Mouse (Mus musculus) bone marrow macrophage, adult 2 months (primary cell): ENCODE results near the gene Il17rb. TPM values are rescaled to one million over a fixed set of nuclear protein-coding genes. Genes with fewer than 3 reads are reported as not detected.

Experiments
- H3K27ac ChIP-seq: 2 replicates; pipeline ENCODE4 v1.5.1; 2012; ENCODE audit warnings: low read depth, low read length; ENCODE audit not compliant: insufficient read depth
- H3K4me1 ChIP-seq: 2 replicates; pipeline ENCODE4 v1.6.1; 2012; ENCODE audit warnings: low read length; ENCODE audit not compliant: control insufficient read depth, insufficient read depth
- H3K4me3 ChIP-seq: 2 replicates; pipeline ENCODE4 v1.5.1; 2012; ENCODE audit warnings: mild to moderate bottlenecking, low read length, moderate library complexity; ENCODE audit not compliant: insufficient read depth
- CTCF ChIP-seq: IDR thresholded peaks from 2 replicates; pipeline ENCODE4 v1.5.1; 2012; ENCODE audit warnings: low read depth, mild to moderate bottlenecking, low read length, moderate library complexity
- POLR2A ChIP-seq: IDR thresholded peaks from 2 replicates; pipeline ENCODE4 v1.6.1; 2012; ENCODE audit warnings: mild to moderate bottlenecking, low read depth, low read length, borderline replicate concordance
- polyA plus RNA-seq: library from polyadenylated mRNA; stranded (reverse); fragments of >200 nt; gene quantifications from 2 replicates; pipeline ENCODE4 v1.2.4, GENCODE M21; 2012; ENCODE audit not compliant: missing spikeins, insufficient read depth, insufficient read length

The Il17rb gene
- polyA plus RNA-seq, 1 experiment, result not detected

GRCm38 (mm10) chr14:30018463-30018801 lies 9.7 kb upstream of the Il17rb start:
- Histone ChIP-seq H3K4me3 (no peak overlapping the region), H3K27ac (no peak overlapping the region), H3K4me1 (peaks cover 5% of the 10 kb centered on the region)
- TF ChIP-seq POLR2A (no peak), CTCF (no peak)

DNA sequence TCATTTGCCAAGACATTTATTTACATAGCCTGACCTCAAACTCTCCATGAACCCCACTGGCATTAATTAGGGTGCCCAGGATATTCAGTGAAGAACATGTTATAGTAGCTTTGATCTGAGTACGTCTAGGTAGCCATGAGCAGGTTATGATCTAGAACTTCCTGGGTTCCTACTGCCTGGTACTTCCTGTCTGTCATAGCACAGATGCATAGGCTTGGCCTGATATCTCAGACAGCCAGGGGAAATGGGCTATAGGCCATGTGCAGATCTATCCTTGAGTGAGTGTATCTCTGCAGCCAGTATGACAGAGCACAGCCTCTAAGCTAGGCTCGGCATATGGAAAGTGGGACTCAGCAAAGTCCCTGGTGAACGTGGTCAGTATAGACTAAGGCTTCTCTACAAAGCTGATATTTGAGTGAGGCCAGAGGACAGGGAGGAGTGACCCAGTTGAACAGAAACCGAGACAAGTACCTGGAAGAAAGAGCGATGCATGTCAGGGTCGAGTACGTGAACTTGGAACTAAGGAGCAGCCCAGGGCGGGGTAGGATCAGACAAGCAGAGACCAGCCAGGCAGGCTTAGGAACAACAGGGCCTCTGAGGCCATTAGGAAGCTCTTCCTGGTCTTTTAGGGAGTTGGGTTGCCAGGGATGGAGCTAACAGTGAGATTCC lies 9.2 kb upstream of the Il17rb start:
- H3K4me1 ChIP-seq, result peaks cover 5% of the 10 kb centered on the region
- TF ChIP-seq CTCF, result no peak
- TF ChIP-seq POLR2A, result no peak

GRCm38 (mm10) chr14:30016666-30017065 lies 8.0 kb upstream of the Il17rb start:
- Histone ChIP-seq H3K27ac (no peak overlapping the region), H3K4me1 (peaks cover 5% of the 10 kb centered on the region), H3K4me3 (no peak overlapping the region)
- TF ChIP-seq CTCF (no peak), POLR2A (no peak)

More for the DNA sequence above, 9.2 kb upstream of the Il17rb start:
- Histone ChIP-seq H3K4me3 (no peak overlapping the region), H3K27ac (no peak overlapping the region)

DNA sequence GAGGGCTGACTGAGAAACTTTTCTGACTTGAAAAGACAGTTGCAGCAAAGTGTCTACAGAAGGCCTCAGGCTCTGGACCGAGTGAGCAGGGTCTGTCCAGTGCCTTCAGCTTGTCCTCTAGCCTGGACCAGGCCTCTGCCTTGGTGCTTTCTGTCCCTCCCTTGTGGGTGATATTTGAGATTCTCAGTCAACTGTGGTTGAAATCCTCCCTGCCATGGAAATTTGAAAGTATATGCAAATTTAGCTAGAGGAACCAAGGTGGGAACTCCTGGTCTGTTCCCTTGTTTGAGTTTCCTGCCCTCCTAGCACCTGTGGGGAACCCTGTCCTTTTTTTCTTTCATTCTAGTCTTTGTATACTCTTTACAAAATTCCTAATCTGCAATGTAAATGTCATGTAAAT lies 6.3 kb upstream of the Il17rb start:
- TF ChIP-seq CTCF, result no peak
- TF ChIP-seq POLR2A, result no peak
- Histone ChIP-seq H3K27ac (no peak overlapping the region), H3K4me1 (peaks cover 5% of the 10 kb centered on the region), H3K4me3 (no peak overlapping the region)

GRCm38 (mm10) chr14:30014487-30014886 lies 5.8 kb upstream of the Il17rb start:
- H3K4me1 ChIP-seq, result peaks cover 5% of the 10 kb centered on the region
- TF ChIP-seq CTCF (no peak), POLR2A (no peak)
- no peak overlapping the region for H3K27ac ChIP-seq
- H3K4me3 ChIP-seq, result no peak overlapping the region

DNA sequence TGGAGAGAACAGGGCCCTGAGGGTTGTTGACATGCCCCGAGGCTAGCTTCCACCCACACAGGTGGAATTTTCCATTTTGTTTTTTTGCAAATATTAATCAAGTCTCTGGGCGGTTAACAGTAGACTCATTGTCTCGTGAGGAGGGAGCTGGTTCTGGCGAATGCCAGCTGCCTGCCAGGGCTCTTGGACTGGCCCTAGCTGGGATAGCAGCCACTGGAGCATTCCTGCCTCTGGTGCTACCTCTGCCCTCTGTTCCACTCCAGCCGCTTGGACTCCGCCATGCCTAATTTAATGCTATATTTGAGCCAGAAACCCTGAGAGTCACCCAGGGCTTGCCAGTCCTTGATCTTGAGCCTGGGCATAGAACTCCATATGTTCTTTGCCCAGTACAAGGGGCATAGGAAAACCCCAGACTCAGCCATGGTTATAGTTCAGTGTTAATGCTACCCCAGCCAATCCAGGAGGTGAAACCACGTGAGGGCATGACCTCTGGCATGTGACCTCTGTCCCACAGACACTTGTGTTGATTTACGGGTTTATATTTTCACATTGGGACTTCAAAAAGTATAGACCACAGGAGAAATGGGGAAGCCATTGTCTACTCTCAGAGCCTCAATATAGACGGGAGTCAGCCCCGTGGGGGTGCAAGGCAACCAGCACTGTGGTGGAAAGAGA lies 3.3 kb upstream of the Il17rb start:
- no peak for TF ChIP-seq CTCF
- no peak for TF ChIP-seq POLR2A
- Histone ChIP-seq H3K4me3 (no peak overlapping the region), H3K4me1 (peaks cover 5% of the 10 kb centered on the region), H3K27ac (no peak overlapping the region)

GRCm38 (mm10) chr14:30009864-30010560 lies 1.3 kb upstream of the Il17rb start:
- TF ChIP-seq POLR2A, result no peak
- no peak for TF ChIP-seq CTCF
- Histone ChIP-seq H3K4me3 (no peak overlapping the region), H3K4me1 (no peaks in the 10 kb centered on the region), H3K27ac (no peak overlapping the region)

GRCm38 (mm10) chr14:29999475-29999811 lies 9.3 kb downstream of the Il17rb start:
- Histone ChIP-seq H3K4me3 (no peak overlapping the region), H3K4me1 (no peaks in the 10 kb centered on the region), H3K27ac (no peak overlapping the region)
- TF ChIP-seq POLR2A (no peak), CTCF (no peak)

DNA sequence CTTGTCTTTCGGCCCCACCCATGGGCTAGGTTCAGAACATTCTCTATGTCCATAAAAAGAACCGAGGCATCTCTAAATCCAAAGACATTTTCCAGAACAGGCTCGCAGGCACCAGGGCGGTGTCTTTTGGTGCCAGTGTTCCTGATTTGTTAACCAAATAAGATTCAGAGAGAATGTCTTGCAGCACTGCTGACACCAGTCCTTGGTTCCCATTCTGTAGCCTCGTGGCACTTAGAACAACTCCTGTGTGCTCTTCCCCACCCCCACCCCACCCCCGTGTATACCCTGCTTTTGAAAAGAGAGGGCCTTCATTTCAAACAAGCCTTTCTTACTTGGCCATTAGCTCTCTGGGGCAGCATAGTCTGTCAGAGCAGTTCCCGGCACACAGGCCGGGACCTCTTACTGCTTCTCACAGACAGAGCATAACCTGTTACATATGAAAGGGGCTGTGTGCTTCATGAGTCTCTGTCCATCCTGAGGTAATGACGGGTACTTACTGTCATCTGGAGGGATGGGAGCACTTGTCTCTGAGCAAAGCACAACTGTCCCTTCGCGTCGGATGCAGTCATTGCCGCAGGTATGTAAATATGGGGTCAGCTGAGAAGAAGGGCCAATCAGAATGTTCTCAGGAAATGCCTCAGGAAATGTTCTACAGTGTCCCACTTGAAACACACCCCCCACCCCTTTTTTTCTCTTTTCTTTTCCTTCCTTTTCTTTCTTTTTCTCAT lies 9.8 kb downstream of the Il17rb start:
- no peak overlapping the region for H3K27ac ChIP-seq
- TF ChIP-seq POLR2A (no peak), CTCF (no peak)
- H3K4me3 ChIP-seq, result no peak overlapping the region
- H3K4me1 ChIP-seq, result no peaks in the 10 kb centered on the region
